Mouse (Mus musculus): ENCODE data around the gene Zcwpw1.

DNA sequence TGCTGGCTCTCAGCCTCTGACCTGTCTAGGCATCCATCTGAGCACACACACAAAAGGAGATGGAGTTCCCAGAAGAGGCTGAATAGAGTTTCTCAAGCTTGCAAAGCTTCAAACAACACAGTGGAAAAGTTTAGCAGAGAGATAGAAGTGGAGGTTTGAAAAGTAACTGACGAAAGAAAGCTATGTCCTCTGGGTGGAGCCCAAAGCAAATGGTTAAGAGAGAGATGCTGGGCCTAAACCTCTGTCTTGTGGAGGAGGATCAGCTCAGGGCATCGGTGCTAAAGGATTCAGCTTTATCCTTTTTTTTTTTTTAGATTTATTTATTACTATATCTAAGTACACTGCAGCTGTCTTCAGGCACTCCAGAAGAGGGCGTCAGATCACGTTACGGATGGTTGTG is 20.7 kb downstream of the Zcwpw1 start:
- TF ChIP-seq CTCF (IDR thresholded peaks at IDR 0.05; ENCODE audit: extremely low read depth, insufficient read length, insufficient replicate concordance, low read depth, low read length): no peak
- no peak for TF ChIP-seq POLR2A (IDR thresholded peaks at IDR 0.05; ENCODE audit: low read depth, low read length)
